Mouse (Mus musculus) cerebellum, postnatal 10 days (tissue): ENCODE results near the gene Fignl1.

Experiments used
- DNase-seq, 2 experiments: peaks; one replicate each; pipeline ENCODE4 v3.0.0; 2021; ENCODE audit warnings: mixed read lengths in 2 of 2

The Fignl1 gene

GRCm38 (mm10) chr11:11763211-11763666, 45.5 kb downstream of the Fignl1 start:
- DNase-seq, result no peak

DNA sequence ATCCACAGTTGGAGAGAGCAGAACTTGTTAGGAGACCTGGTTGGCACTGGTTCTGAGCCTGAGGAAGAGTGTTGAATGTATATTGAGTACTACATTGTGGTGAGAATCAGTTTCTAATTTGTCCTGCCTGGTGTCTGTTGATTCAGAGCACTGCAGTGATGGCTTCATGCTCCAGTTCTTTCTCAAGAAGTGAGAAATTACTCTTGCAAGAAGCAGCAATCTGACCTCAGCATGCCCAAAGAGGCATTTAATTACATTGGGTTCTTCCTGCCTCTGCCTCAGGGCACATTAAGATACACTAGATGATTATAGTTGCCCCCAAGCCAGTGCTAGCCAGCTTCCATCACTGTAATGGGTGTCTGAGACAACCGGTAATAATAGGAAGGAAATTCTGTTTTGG, 49.9 kb downstream of the Fignl1 start:
- no peak for DNase-seq

DNA sequence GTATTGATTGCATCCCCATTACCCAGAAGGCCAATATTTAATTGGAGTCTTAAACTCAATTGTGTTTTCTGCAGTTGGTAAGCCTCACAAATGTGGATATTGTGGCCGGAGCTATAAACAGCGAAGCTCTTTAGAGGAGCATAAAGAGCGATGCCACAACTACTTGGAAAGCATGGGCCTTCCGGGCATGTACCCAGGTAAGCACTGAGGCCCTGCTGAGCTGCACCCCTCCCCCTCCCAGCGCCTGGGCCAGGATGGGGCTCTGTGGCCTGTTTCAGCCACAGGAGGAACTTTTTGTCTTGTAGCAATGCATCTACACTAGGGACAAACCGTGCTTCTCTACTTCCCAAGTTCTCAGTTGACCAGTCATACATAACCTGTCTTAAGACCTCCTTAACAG, 50.6 kb downstream of the Fignl1 start:
- peak in 1 of 2 experiments; percentile 10 for DNase-seq

GRCm38 (mm10) chr11:11752859-11753258, 55.9 kb downstream of the Fignl1 start:
- no peak for DNase-seq

GRCm38 (mm10) chr11:11751091-11751490, 57.7 kb downstream of the Fignl1 start:
- DNase-seq, result no peak

DNA sequence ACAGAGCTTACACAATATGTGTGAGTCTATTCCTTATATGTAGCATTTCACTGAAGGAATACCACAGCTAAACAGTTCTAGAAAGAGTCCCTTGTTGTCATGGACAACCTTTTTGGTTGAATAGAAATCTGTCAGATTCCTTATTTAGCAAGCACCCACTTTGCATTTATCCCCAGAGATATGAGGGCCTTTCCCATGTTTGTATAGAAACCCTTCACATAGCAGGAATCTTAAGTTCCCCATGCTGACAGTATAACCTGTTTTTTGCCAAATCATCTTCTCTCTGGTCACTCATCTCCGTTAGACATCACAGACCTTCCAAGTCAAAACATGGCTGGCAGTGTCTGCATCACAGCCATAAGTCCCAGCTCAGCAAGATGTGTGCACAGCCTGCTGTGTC, 64.5 kb downstream of the Fignl1 start:
- DNase-seq, result no peak

GRCm38 (mm10) chr11:11742626-11743025, 66.1 kb downstream of the Fignl1 start:
- DNase-seq, result peak; percentile 26 to 29

DNA sequence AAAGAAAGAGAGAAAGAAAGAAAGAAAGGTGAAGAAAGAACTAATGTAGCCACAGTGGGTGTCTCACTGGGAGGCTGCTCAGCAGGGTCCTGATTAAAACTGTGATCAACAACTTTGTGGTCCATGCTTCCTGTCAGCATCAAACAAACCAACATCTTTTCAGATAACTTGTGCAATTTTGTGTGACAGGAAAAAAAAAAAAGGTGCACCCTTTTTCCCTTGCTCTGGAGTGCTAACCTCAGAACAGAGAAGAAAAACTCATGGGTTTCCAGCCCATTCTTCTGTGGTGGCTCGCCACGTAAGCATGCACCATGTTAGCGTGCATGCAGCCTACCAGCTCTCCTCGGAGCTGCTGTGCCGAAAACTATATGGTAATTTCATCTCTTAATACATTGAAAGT, 67.2 kb downstream of the Fignl1 start:
- no peak for DNase-seq

- no peak for DNase-seq
Observed at GRCm38 (mm10) chr11:11740603-11741002, 68.2 kb downstream of the Fignl1 start.

DNA sequence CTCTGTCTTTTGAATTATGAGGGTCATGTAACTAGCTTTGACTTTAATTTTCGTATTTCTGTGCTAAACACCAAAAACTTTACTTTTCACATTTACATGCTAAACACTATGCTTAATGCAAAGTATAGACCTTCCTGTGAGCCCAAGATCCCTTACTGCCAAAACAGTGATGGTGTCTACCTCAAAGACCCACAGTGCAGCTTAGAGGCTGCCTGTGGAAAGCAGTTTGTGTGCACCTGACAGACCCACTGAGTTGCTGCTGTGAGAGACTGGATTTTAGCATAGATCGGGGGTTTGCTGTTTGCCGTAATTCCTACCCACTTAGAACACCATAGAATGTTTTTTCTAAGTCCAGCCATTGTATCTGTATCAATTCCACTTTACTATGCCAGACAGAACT, 69.7 kb downstream of the Fignl1 start:
- DNase-seq, result no peak

- DNase-seq, result no peak
Observed at GRCm38 (mm10) chr11:11737562-11737961, 71.2 kb downstream of the Fignl1 start.
